Mouse (Mus musculus) kidney, embryonic 14.5 days (tissue): Measurements from ENCODE around the gene Pak2. TPM values are rescaled to one million over a fixed set of nuclear protein-coding genes. Genes with fewer than 3 reads are reported as not detected.

Source experiments
- ATAC-seq: fragments of 200-750 bp; cut with Nextera tagmentation; 2 replicates; pipeline ENCODE4 v1.8.0; 2017; ENCODE audit warnings: moderate number of reproducible peaks, mild to moderate bottlenecking, moderate TSS enrichment, moderate library complexity; ENCODE audit not compliant: low FRiP score, low TSS enrichment
- H3K27ac ChIP-seq: fragments of 300-500 bp; sonication (generic); 2 replicates; pipeline ENCODE4 v1.5.1; 2014; ENCODE audit warnings: low read depth, mild to moderate bottlenecking, low read length, moderate library complexity, mixed read lengths
- H3K27me3 ChIP-seq: fragments of 300-500 bp; sonication (generic); 2 replicates; pipeline ENCODE4 v1.6.1; 2014; ENCODE audit warnings: mild to moderate bottlenecking, low read length; ENCODE audit not compliant: control insufficient read depth, insufficient read depth
- H3K36me3 ChIP-seq: fragments of 300-500 bp; sonication (generic); 2 replicates; pipeline ENCODE4 v1.6.1; 2014; ENCODE audit warnings: low read length, mixed read lengths; ENCODE audit not compliant: control insufficient read depth, insufficient read depth
- H3K4me1 ChIP-seq: fragments of 300-500 bp; sonication (generic); 2 replicates; pipeline ENCODE4 v1.6.1; 2014; ENCODE audit warnings: low read length, mixed read lengths; ENCODE audit not compliant: control insufficient read depth, insufficient read depth
- H3K4me2 ChIP-seq: fragments of 300-500 bp; sonication (generic); replicated peaks from 2 replicates; pipeline ENCODE4 v1.6.1; 2014; ENCODE audit warnings: low read depth, mild to moderate bottlenecking, low read length
- H3K4me3 ChIP-seq: fragments of 300-500 bp; sonication (generic); 2 replicates; pipeline ENCODE4 v1.5.1; 2014; ENCODE audit warnings: mild to moderate bottlenecking, low read length
- H3K9ac ChIP-seq: fragments of 300-500 bp; sonication (generic); 2 replicates; pipeline ENCODE4 v1.6.1; 2014; ENCODE audit warnings: low read depth, mild to moderate bottlenecking, low read length, moderate library complexity
- H3K9me3 ChIP-seq: fragments of 300-500 bp; sonication (generic); 2 replicates; pipeline ENCODE4 v1.6.1; 2016; ENCODE audit warnings: low read length; ENCODE audit not compliant: control insufficient read depth
- WGBS: fragments of 180-500 bp; shearing (Covaris S2); extraction: QIAGEN DNeasy Blood & Tissue Kit; methylation state at CpG from one replicate; pipeline ENCODE4 v1.1.7; 2014; 5-methylcytosine and 5-hydroxymethylcytosine counted together
- polyA plus RNA-seq: library from polyadenylated mRNA; unstranded; fragments of >200 nt; fragmentation: Nextera tagmentation; extraction: Ambion mirVana; gene quantifications from 2 replicates; pipeline ENCODE4 v1.2.1, GENCODE M21; 2014

Gene Pak2
- polyA plus RNA-seq: 30.3 and 42.0 TPM in 2 replicates

- H3K27ac ChIP-seq: peak within 1 kb of the TSS; percentile 96
- WGBS: under 1% methylated on average over 48 of the region's 60 CpGs
- H3K9ac ChIP-seq: peak within 1 kb of the TSS; percentile 98
- peak within 1 kb of the TSS; percentile 84 for H3K4me2 ChIP-seq
- H3K36me3 ChIP-seq: peaks cover under 1% of the 10 kb centered on the region; the same call in 1 of the 2 replicates
- no peaks in the 10 kb centered on the region for H3K9me3 ChIP-seq
- ATAC-seq: peak; percentile 96
- no peaks in the 10 kb centered on the region for H3K27me3 ChIP-seq
- H3K4me1 ChIP-seq: peaks cover 16% of the 10 kb centered on the region
- peak within 1 kb of the TSS; percentile 95 for H3K4me3 ChIP-seq
These were observed at the start of gene Pak2 for GRCm38 (mm10) chr16:32078991-32079511. Gene Pak2, minus strand, starts transcription at chr16:32079342.

- H3K36me3 ChIP-seq: no peaks in the 10 kb centered on the region
- H3K4me2 ChIP-seq: no peak overlapping the region
- 80% methylated on average over 4 of the region's 4 CpGs for WGBS
- H3K27me3 ChIP-seq: no peaks in the 10 kb centered on the region
- no peak overlapping the region for H3K9ac ChIP-seq
- ATAC-seq: no peak
- peak overlapping the region; percentile 51; the same call in 1 of the 2 replicates for H3K27ac ChIP-seq
- no peaks in the 10 kb centered on the region for H3K9me3 ChIP-seq
- H3K4me1 ChIP-seq: no peaks in the 10 kb centered on the region
- no peak overlapping the region for H3K4me3 ChIP-seq
These were observed 47.9 kb upstream of the Pak2 start for GRCm38 (mm10) chr16:32127046-32127445.

- H3K4me3 ChIP-seq: no peak overlapping the region
- H3K36me3 ChIP-seq: no peaks in the 10 kb centered on the region
- no peaks in the 10 kb centered on the region for H3K4me1 ChIP-seq
- no peaks in the 10 kb centered on the region for H3K27me3 ChIP-seq
- H3K9ac ChIP-seq: no peak overlapping the region
- H3K9me3 ChIP-seq: no peaks in the 10 kb centered on the region
- WGBS: 88% methylated on average over 3 of the region's 3 CpGs
- no peak for ATAC-seq
- no peak overlapping the region for H3K27ac ChIP-seq
- H3K4me2 ChIP-seq: no peak overlapping the region
These were observed 46.2 kb upstream of the Pak2 start for GRCm38 (mm10) chr16:32125364-32125763.

- H3K27ac ChIP-seq: no peak overlapping the region
- WGBS: 67% methylated on average over 17 of the region's 17 CpGs
These were observed 45.5 kb upstream of the Pak2 start for GRCm38 (mm10) chr16:32124444-32125335.

GRCm38 (mm10) chr16:32124020-32124419, 44.9 kb upstream of the Pak2 start:
- Histone ChIP-seq H3K27me3 (no peaks in the 10 kb centered on the region), H3K4me3 (no peak overlapping the region), H3K4me2 (no peak overlapping the region), H3K9me3 (no peaks in the 10 kb centered on the region), H3K36me3 (no peaks in the 10 kb centered on the region), H3K9ac (no peak overlapping the region), H3K4me1 (no peaks in the 10 kb centered on the region), H3K27ac (no peak overlapping the region)
- 90% methylated on average over 7 of the region's 7 CpGs for WGBS
- no peak for ATAC-seq

More at GRCm38 (mm10) chr16:32124444-32125335, 45.5 kb upstream of the Pak2 start:
- Histone ChIP-seq H3K27me3 (no peaks in the 10 kb centered on the region), H3K4me2 (no peak overlapping the region), H3K9ac (no peak overlapping the region), H3K4me1 (no peaks in the 10 kb centered on the region), H3K4me3 (no peak overlapping the region), H3K9me3 (no peaks in the 10 kb centered on the region), H3K36me3 (no peaks in the 10 kb centered on the region)
- no peak for ATAC-seq

GRCm38 (mm10) chr16:32120454-32120853, 41.3 kb upstream of the Pak2 start:
- WGBS: 81% methylated on average over 3 of the region's 3 CpGs
- Histone ChIP-seq H3K9me3 (no peaks in the 10 kb centered on the region), H3K4me3 (no peak overlapping the region), H3K4me2 (no peak overlapping the region), H3K9ac (no peak overlapping the region), H3K36me3 (no peaks in the 10 kb centered on the region), H3K27ac (no peak overlapping the region), H3K4me1 (no peaks in the 10 kb centered on the region), H3K27me3 (no peaks in the 10 kb centered on the region)
- no peak for ATAC-seq

GRCm38 (mm10) chr16:32116186-32116585, 37.0 kb upstream of the Pak2 start:
- WGBS: 45% methylated on average over 5 of the region's 5 CpGs
- Histone ChIP-seq H3K36me3 (no peaks in the 10 kb centered on the region), H3K4me2 (no peak overlapping the region), H3K27ac (no peak overlapping the region), H3K4me1 (no peaks in the 10 kb centered on the region), H3K9me3 (no peaks in the 10 kb centered on the region), H3K9ac (no peak overlapping the region), H3K4me3 (no peak overlapping the region), H3K27me3 (no peaks in the 10 kb centered on the region)
- no peak for ATAC-seq

- ATAC-seq: no peak
- H3K4me3 ChIP-seq: no peak overlapping the region
- 60% methylated on average over 6 of the region's 6 CpGs for WGBS
- H3K9me3 ChIP-seq: no peaks in the 10 kb centered on the region
- H3K9ac ChIP-seq: no peak overlapping the region
- H3K27ac ChIP-seq: no peak overlapping the region
- no peaks in the 10 kb centered on the region for H3K36me3 ChIP-seq
- no peaks in the 10 kb centered on the region for H3K27me3 ChIP-seq
- H3K4me1 ChIP-seq: no peaks in the 10 kb centered on the region
- H3K4me2 ChIP-seq: no peak overlapping the region
These were observed 36.6 kb upstream of the Pak2 start for GRCm38 (mm10) chr16:32115781-32116180.
